Mouse (Mus musculus) lung, postnatal 0 days (tissue): ENCODE results near the gene R3hdml. TPM values are rescaled to one million over a fixed set of nuclear protein-coding genes. Genes with fewer than 3 reads are reported as not detected.

Source experiments
- ATAC-seq: fragments of 200-750 bp; cut with Nextera tagmentation; 2 replicates; pipeline ENCODE4 v1.8.0; 2017; ENCODE audit warnings: moderate library complexity
- DNase-seq: peaks from one replicate; pipeline ENCODE4 v3.0.0-alpha.2; 2016; ENCODE audit warnings: low spot score
- H3K27ac ChIP-seq: fragments of 300-500 bp; sonication (generic); 2 replicates; pipeline ENCODE4 v1.5.1; 2014; ENCODE audit warnings: antibody characterized with exemption, mild to moderate bottlenecking, low read length, mixed read lengths
- H3K27me3 ChIP-seq: fragments of 300-500 bp; sonication (generic); replicated peaks from 2 replicates; pipeline ENCODE4 v1.6.1; 2014; ENCODE audit warnings: low read length, mixed read lengths; ENCODE audit not compliant: insufficient read depth
- H3K36me3 ChIP-seq: fragments of 300-500 bp; sonication (generic); 2 replicates; pipeline ENCODE4 v1.6.1; 2014; ENCODE audit warnings: low read length, mixed read lengths; ENCODE audit not compliant: insufficient read depth
- H3K4me1 ChIP-seq: fragments of 300-500 bp; sonication (generic); 2 replicates; pipeline ENCODE4 v1.6.1; 2014; ENCODE audit warnings: antibody characterized with exemption, low read depth, low read length, mixed read lengths; ENCODE audit not compliant: insufficient read depth
- H3K4me2 ChIP-seq: fragments of 300-500 bp; sonication (generic); replicated peaks from 2 replicates; pipeline ENCODE4 v1.6.1; 2014; ENCODE audit warnings: low read depth, mild to moderate bottlenecking, low read length, moderate library complexity, mixed read lengths
- H3K4me3 ChIP-seq: fragments of 300-500 bp; sonication (generic); 2 replicates; pipeline ENCODE4 v1.5.1; 2014; ENCODE audit warnings: low read depth, low read length
- H3K9ac ChIP-seq: fragments of 300-500 bp; sonication (generic); replicated peaks from 2 replicates; pipeline ENCODE4 v1.6.1; 2014; ENCODE audit warnings: low read depth, mild to moderate bottlenecking
- H3K9me3 ChIP-seq: fragments of 300-500 bp; sonication (generic); 2 replicates; pipeline ENCODE4 v1.6.1; 2016; ENCODE audit warnings: low read length, mixed read lengths
- CTCF ChIP-seq: IDR thresholded peaks from 2 replicates; pipeline ENCODE4 v1.5.1; 2016; ENCODE audit warnings: antibody characterized with exemption, mild to moderate bottlenecking
- EP300 ChIP-seq: IDR thresholded peaks from 2 replicates; pipeline ENCODE4 v1.6.1; 2016; ENCODE audit warnings: antibody characterized with exemption, mild to moderate bottlenecking, control low read depth
- WGBS: fragments of 180-500 bp; shearing (Covaris S2); extraction: QIAGEN DNeasy Blood & Tissue Kit; methylation state at CpG from one replicate; pipeline ENCODE4 v1.1.7; 2014; 5-methylcytosine and 5-hydroxymethylcytosine counted together
- polyA plus RNA-seq: library from polyadenylated mRNA; unstranded; fragments of >200 nt; fragmentation: Nextera tagmentation; extraction: Ambion mirVana; gene quantifications from 2 replicates; pipeline ENCODE4 v1.2.1, GENCODE M21; 2015

The R3hdml gene
- polyA plus RNA-seq, 1 experiment from 2014 or later, result 0.18 TPM

GRCm38 (mm10) chr2:163538410-163538809 is 46.3 kb downstream of the R3hdml start:
- 82% methylated on average over 2 of the region's 2 CpGs for WGBS
- no peak for TF ChIP-seq CTCF

GRCm38 (mm10) chr2:163539321-163540040 is 47.4 kb downstream of the R3hdml start:
- DNase-seq (no peak), ATAC-seq (no peak)
- H3K27me3 ChIP-seq, result no peaks in the 10 kb centered on the region
- H3K4me2 ChIP-seq, result no peak overlapping the region
- no peak overlapping the region for H3K27ac ChIP-seq
- no peaks in the 10 kb centered on the region for H3K36me3 ChIP-seq
- no peak for TF ChIP-seq CTCF
- no peak for TF ChIP-seq EP300
- WGBS, result 46% methylated on average over 13 of the region's 13 CpGs
- H3K9ac ChIP-seq, result no peak overlapping the region
- peaks cover 3% of the 10 kb centered on the region; the same call in 1 of the 2 replicates for H3K4me1 ChIP-seq
- no peaks in the 10 kb centered on the region for H3K9me3 ChIP-seq
- no peak overlapping the region for H3K4me3 ChIP-seq

More at GRCm38 (mm10) chr2:163538410-163538809, 46.3 kb downstream of the R3hdml start:
- Histone ChIP-seq H3K27me3 (no peaks in the 10 kb centered on the region), H3K36me3 (no peaks in the 10 kb centered on the region), H3K9me3 (no peaks in the 10 kb centered on the region), H3K4me2 (no peak overlapping the region), H3K27ac (no peak overlapping the region), H3K9ac (no peak overlapping the region), H3K4me3 (no peak overlapping the region), H3K4me1 (peaks cover 3% of the 10 kb centered on the region; the same call in 1 of the 2 replicates)
- ATAC-seq (no peak), DNase-seq (no peak)

DNA sequence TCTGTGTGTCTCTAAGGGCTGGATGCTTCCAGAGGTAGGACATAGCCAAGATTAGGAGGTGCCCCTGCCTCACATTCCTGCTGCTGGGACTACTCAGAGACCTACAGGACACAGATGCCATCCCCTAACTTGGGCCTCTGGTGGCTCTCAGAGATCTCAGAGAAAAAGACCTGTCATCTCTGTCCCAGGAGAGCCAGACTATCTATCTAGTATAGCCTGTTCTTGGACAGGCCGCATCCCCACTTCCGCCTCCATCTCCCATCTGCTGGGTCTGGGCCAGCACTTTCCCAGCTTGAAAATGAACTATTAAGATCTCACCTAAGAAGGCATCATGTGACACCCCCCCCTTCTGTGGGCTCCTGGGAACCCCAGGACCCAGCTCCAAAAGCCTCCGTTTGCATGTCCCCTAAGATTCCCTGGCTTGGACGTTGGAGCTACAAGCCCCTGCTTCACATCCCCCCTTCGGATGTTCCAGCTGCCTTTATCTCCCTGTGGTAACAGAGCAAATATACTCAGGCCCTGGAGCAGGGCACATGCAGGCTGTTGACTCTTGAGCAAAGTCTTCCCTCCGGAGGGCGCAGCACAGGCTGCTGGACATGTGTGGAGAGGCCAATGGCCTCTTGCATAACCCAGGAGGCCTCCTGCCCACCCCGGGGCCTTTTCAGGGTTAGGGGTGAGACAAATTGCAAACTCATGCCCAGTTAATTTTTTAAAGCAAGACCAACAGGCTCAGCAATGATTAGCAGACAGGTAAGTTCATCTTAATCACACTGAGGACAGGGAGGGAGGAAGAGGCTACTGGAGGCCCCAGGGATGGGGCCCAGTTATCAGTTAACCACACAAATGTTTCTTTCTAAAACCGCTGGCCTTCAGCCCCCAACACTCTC is 48.4 kb downstream of the R3hdml start:
- DNase-seq (no peak), ATAC-seq (no peak)
- Histone ChIP-seq H3K4me2 (no peak overlapping the region), H3K4me3 (no peak overlapping the region), H3K27me3 (no peaks in the 10 kb centered on the region), H3K9ac (no peak overlapping the region), H3K27ac (no peak overlapping the region), H3K9me3 (no peaks in the 10 kb centered on the region), H3K36me3 (no peaks in the 10 kb centered on the region), H3K4me1 (no peaks in the 10 kb centered on the region)
- WGBS, result 52% methylated on average over 9 of the region's 9 CpGs
- no peak for TF ChIP-seq CTCF
- no peak for TF ChIP-seq EP300

- no peak overlapping the region for H3K9ac ChIP-seq
- TF ChIP-seq CTCF (no peak), EP300 (no peak)
- H3K9me3 ChIP-seq, result no peaks in the 10 kb centered on the region
- WGBS, result 64% methylated on average over 10 of the region's 10 CpGs
- H3K4me1 ChIP-seq, result no peaks in the 10 kb centered on the region
- no peaks in the 10 kb centered on the region for H3K36me3 ChIP-seq
- H3K4me2 ChIP-seq, result no peak overlapping the region
- H3K4me3 ChIP-seq, result no peak overlapping the region
- no peaks in the 10 kb centered on the region for H3K27me3 ChIP-seq
- DNase-seq (no peak), ATAC-seq (no peak)
- no peak overlapping the region for H3K27ac ChIP-seq
These were observed 49.6 kb downstream of the R3hdml start for GRCm38 (mm10) chr2:163541568-163542182.

DNA sequence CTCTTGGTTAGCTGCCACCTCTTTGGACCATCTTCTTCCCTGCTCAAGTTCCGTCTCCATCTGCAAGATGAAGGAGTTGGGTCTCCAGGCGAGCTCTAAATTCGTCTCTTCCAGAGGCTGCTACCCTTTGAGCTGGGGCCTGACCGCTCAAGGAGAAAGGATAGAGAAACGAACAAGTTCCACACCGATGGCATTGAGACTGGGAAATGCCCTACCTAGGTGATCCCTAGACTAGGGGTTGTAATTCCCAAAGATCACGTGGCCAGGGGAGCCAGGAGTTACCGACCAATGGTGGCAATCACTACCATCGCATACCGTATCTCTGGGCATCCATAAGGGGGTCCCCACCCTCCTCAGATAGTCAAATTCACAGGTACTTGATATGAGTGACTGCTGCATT is 50.6 kb downstream of the R3hdml start:
- DNase-seq (no peak), ATAC-seq (no peak)
- Histone ChIP-seq H3K9me3 (no peaks in the 10 kb centered on the region), H3K27ac (no peak overlapping the region), H3K4me3 (no peak overlapping the region), H3K4me1 (no peaks in the 10 kb centered on the region), H3K4me2 (no peak overlapping the region), H3K9ac (no peak overlapping the region), H3K27me3 (no peaks in the 10 kb centered on the region), H3K36me3 (no peaks in the 10 kb centered on the region)
- no peak for TF ChIP-seq EP300
- TF ChIP-seq CTCF, result no peak
- 90% methylated on average over 10 of the region's 10 CpGs for WGBS
